Mouse (Mus musculus): Measurements from ENCODE around the gene Rbm47.

DNA sequence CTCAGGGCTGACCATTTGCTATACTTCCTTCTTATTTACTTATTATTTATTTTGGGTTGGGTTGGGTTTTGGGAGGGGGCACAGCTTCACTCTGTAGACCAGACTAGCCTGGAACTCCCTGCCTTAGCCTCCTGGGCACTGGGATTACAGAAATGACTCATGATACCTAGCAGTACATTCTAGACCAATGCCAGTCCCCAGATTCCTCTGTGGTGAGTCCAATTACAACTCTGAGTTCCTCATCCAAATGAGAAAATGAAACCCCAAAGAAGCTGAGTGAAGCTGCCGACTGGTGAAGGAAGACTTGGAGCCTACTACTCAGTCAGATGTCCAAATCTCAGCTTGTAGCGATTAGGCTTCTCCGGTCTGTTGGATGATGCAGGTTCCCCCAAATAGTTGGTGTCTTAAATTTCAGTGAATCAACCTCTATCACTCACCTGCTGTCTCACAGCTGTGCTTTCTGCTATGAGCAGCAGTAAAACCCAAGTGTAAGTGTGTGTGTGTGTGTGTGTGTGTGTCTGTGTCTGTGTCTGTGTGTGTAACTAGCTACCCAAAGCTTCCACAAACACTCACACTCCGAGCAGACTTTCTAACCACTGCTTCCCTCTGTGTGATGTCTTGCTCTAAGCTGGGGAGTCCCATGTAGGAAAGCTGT, 84.5 kb downstream of the Rbm47 start:
- TF ChIP-seq CTCF (IDR thresholded peaks at IDR 0.05; ENCODE audit: low read depth) (no peak), EP300 (optimal IDR thresholded peaks at IDR 0.05) (no peak)

All from stomach, postnatal 0 days (tissue).